Mouse (Mus musculus) kidney, postnatal 0 days (tissue): Measurements from ENCODE around the gene 1110059E24Rik. TPM values are rescaled to one million over a fixed set of nuclear protein-coding genes. Genes with fewer than 3 reads are reported as not detected.

ENCODE experiments used
- ATAC-seq: fragments of 200-750 bp; cut with Nextera tagmentation; replicated peaks from 2 replicates; pipeline ENCODE4 v1.8.0; 2017; ENCODE audit warnings: low read depth, moderate number of reproducible peaks, moderate TSS enrichment, moderate library complexity; ENCODE audit not compliant: low FRiP score
- DNase-seq: peaks from one replicate; pipeline ENCODE4 v3.0.0-alpha.2; 2016; ENCODE audit warnings: low spot score
- H3K27ac ChIP-seq: fragments of 300-500 bp; sonication (generic); 2 replicates; pipeline ENCODE4 v1.5.1; 2014; ENCODE audit warnings: mild to moderate bottlenecking
- H3K27me3 ChIP-seq: fragments of 300-500 bp; sonication (generic); 2 replicates; pipeline ENCODE4 v1.6.1; 2014; ENCODE audit warnings: low read length, mixed read lengths; ENCODE audit not compliant: insufficient read depth
- H3K36me3 ChIP-seq: fragments of 300-500 bp; sonication (generic); 2 replicates; pipeline ENCODE4 v1.6.1; 2014; ENCODE audit warnings: low read length, mixed read lengths; ENCODE audit not compliant: insufficient read depth
- H3K4me1 ChIP-seq: fragments of 300-500 bp; sonication (generic); replicated peaks from 2 replicates; pipeline ENCODE4 v1.6.1; 2014; ENCODE audit warnings: antibody characterized with exemption, low read length, mixed read lengths; ENCODE audit not compliant: insufficient read depth
- H3K4me2 ChIP-seq: fragments of 300-500 bp; sonication (generic); 2 replicates; pipeline ENCODE4 v1.6.1; 2014; ENCODE audit warnings: mild to moderate bottlenecking, low read length, moderate library complexity, mixed read lengths
- H3K4me3 ChIP-seq: fragments of 300-500 bp; sonication (generic); replicated peaks from 2 replicates; pipeline ENCODE4 v1.5.1; 2014; ENCODE audit warnings: low read depth, low read length
- H3K9ac ChIP-seq: fragments of 300-500 bp; sonication (generic); 2 replicates; pipeline ENCODE4 v1.6.1; 2014; ENCODE audit warnings: low read depth, low read length
- H3K9me3 ChIP-seq: fragments of 300-500 bp; sonication (generic); replicated peaks from 2 replicates; pipeline ENCODE4 v1.6.1; 2016; ENCODE audit warnings: low read length, inconsistent platforms, mixed read lengths
- CTCF ChIP-seq: IDR thresholded peaks from 2 replicates; pipeline ENCODE4 v1.5.1; 2016; ENCODE audit warnings: antibody characterized with exemption, low read depth, mild to moderate bottlenecking, moderate library complexity
- WGBS: fragments of 180-500 bp; shearing (Covaris S2); extraction: QIAGEN DNeasy Blood & Tissue Kit; methylation state at CpG from one replicate; pipeline ENCODE4 v1.1.7; 2014; 5-methylcytosine and 5-hydroxymethylcytosine counted together
- polyA plus RNA-seq: library from polyadenylated mRNA; unstranded; fragments of >200 nt; fragmentation: Nextera tagmentation; extraction: Ambion mirVana; gene quantifications from 2 replicates; pipeline ENCODE4 v1.2.1, GENCODE M21; 2015

Gene 1110059E24Rik
- 57.1 and 59.0 TPM in 2 replicates for polyA plus RNA-seq

DNA sequence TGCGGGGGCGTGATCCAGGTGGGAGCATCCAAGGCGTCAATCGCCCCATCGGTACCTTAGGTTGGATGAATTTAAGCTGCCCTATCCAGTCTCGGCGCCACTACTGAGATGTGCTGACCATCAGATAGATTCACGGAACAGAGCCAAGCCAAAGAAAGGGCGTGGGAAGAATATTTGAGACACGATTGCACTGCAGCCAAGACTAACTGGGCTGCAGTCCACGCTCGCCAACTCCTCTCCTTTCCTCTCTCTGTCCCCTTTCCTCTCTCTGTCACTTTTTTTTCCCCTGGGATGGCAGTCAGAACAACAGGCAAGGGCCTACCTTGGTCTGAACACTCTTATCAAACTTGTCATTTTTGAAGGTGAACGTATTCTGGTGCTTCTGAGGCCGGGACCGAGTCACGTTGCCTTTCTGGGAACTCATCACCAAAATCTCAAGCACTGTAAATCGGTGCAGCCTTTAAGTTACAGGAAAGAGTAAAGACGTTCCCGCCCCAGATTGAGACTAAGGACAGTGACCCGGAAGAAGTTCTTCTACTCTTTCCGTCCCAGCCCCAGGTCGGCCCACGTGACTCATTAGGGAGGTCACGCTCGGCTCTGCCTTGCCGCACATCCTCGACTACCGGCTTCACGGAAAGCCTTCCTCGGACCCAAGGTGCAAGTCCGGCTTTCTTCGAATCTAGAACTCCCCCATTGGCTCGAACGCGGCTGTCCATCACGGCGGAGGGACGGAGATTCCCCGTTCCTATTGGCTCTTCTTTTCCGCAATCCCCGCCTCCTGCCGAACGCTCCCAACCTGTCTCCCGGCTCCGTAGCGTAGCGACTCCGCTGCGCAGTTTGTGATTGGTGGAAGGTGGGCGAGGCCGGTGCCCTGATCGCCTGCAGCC is at the start of gene 1110059E24Rik:
Gene 1110059E24Rik, minus strand, starts transcription at position 692 of the 887 bp plus-strand sequence.
- Histone ChIP-seq H3K27ac (peak within 1 kb of the TSS; percentile 99), H3K36me3 (no peaks in the 10 kb centered on the region), H3K4me2 (peak within 1 kb of the TSS; percentile 73), H3K4me1 (peaks cover 6% of the 10 kb centered on the region), H3K9me3 (no peaks in the 10 kb centered on the region), H3K27me3 (no peaks in the 10 kb centered on the region), H3K4me3 (peak within 1 kb of the TSS; percentile 88), H3K9ac (peak within 1 kb of the TSS; percentile 97)
- WGBS, result 7% methylated on average over 52 of the region's 52 CpGs
- ATAC-seq (peak; percentile 100), DNase-seq (peak; percentile 99)
- TF ChIP-seq CTCF, result no peak

GRCm38 (mm10) chr19:21680986-21681385 is 28.2 kb upstream of the 1110059E24Rik start:
- Histone ChIP-seq H3K9ac (no peak overlapping the region), H3K9me3 (no peaks in the 10 kb centered on the region), H3K4me3 (no peak overlapping the region), H3K4me1 (no peaks in the 10 kb centered on the region), H3K27me3 (no peaks in the 10 kb centered on the region), H3K36me3 (peaks cover 18% of the 10 kb centered on the region), H3K27ac (no peak overlapping the region), H3K4me2 (no peak overlapping the region)
- TF ChIP-seq CTCF, result no peak
- DNase-seq (no peak), ATAC-seq (no peak)
- WGBS, result 98% methylated on average over 10 of the region's 10 CpGs

- no peak overlapping the region for H3K9ac ChIP-seq
- H3K4me1 ChIP-seq, result no peaks in the 10 kb centered on the region
- 96% methylated on average over 3 of the region's 3 CpGs for WGBS
- no peak overlapping the region for H3K4me3 ChIP-seq
- no peak overlapping the region for H3K4me2 ChIP-seq
- no peak for TF ChIP-seq CTCF
- H3K36me3 ChIP-seq, result peaks cover 18% of the 10 kb centered on the region
- DNase-seq, result no peak
- ATAC-seq, result no peak
- no peak overlapping the region for H3K27ac ChIP-seq
- no peaks in the 10 kb centered on the region for H3K27me3 ChIP-seq
- H3K9me3 ChIP-seq, result no peaks in the 10 kb centered on the region
Measured at GRCm38 (mm10) chr19:21680091-21680490, 27.3 kb upstream of the 1110059E24Rik start.

DNA sequence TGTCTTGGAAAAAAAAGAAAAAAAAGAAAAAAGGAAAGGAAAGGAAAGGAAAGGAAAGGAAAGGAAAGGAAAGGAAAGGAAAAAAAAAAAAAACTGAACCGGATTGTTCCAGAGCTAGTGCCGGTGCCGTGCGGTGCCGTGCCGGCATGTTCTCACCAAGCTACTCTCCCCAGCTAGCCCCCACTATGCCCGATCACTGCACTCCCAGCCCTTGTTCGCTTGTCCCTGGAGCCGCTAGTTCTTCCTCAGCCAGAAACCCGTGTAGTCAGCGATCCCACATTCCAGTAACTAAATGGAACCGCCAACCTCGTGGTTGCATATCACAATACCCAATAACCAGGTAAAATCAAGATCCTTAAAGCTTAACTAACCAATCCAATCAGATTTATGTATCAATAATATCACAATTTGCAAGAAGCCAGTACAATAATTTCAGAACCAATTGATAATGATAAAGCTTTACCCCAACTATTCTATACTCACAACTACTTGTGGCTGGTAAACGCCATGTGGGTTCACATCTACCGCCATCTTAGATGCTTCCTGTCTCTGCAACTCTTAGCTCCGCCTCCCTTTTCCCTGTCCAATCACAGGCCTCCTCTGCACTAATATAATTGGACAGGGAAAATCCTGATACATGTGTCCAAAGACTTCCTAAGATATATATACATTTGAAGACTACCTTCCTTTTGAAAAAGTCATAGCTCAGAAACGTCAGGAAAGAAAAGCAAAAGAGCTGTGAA is 21.7 kb upstream of the 1110059E24Rik start:
- Histone ChIP-seq H3K27me3 (no peaks in the 10 kb centered on the region), H3K4me3 (no peak overlapping the region), H3K36me3 (peaks cover 5% of the 10 kb centered on the region; the same call in 1 of the 2 replicates), H3K4me2 (no peak overlapping the region), H3K9ac (no peak overlapping the region), H3K9me3 (no peaks in the 10 kb centered on the region; the same call in 1 of the 2 replicates), H3K4me1 (no peaks in the 10 kb centered on the region), H3K27ac (no peak overlapping the region)
- DNase-seq (no peak), ATAC-seq (no peak)
- 97% methylated on average over 17 of the region's 17 CpGs for WGBS
- no peak for TF ChIP-seq CTCF

GRCm38 (mm10) chr19:21669650-21670049 is 16.9 kb upstream of the 1110059E24Rik start:
- H3K27me3 ChIP-seq, result no peaks in the 10 kb centered on the region
- H3K4me1 ChIP-seq, result no peaks in the 10 kb centered on the region
- peak; percentile 40; the same call in 1 of the 2 replicates for ATAC-seq
- no peaks in the 10 kb centered on the region for H3K36me3 ChIP-seq
- WGBS, result 76% methylated on average over 4 of the region's 4 CpGs
- no peak overlapping the region for H3K4me2 ChIP-seq
- H3K4me3 ChIP-seq, result no peak overlapping the region
- no peaks in the 10 kb centered on the region; the same call in 1 of the 2 replicates for H3K9me3 ChIP-seq
- H3K9ac ChIP-seq, result no peak overlapping the region
- H3K27ac ChIP-seq, result no peak overlapping the region
- TF ChIP-seq CTCF, result no peak
- DNase-seq, result no peak

- Histone ChIP-seq H3K27ac (no peak overlapping the region), H3K27me3 (no peaks in the 10 kb centered on the region), H3K4me1 (0 out of 2 replicates have a peak, but pooled peaks cover 4% of the 10 kb centered on the region), H3K4me2 (no peak overlapping the region), H3K36me3 (no peaks in the 10 kb centered on the region), H3K9me3 (no peaks in the 10 kb centered on the region), H3K9ac (no peak overlapping the region), H3K4me3 (no peak overlapping the region)
- no peak for ATAC-seq
- DNase-seq, result no peak
- no peak for TF ChIP-seq CTCF
- 64% methylated on average over 4 of the region's 4 CpGs for WGBS
Measured at GRCm38 (mm10) chr19:21663756-21664456, 11.1 kb upstream of the 1110059E24Rik start.
